Comparison of ENCODE assay signal across 8 mouse cellular contexts in genomic region chrX:73774168-73774760, GRCm38 (mm10). TPM values are rescaled to one million over a fixed set of nuclear protein-coding genes. Genes with fewer than 3 reads are reported as not detected.
DNase-seq lines count a peak whose midpoint lies in the region; ATAC-seq and TF ChIP-seq lines count a peak whose summit lies in the region.

Gene Srpk3, plus strand, starts transcription at chrX:73774405.

- no peak within 1 kb of the TSS for H3K9ac ChIP-seq in intestine, embryonic 14.5 days (ENCODE audit: low read length)
- H3K9ac ChIP-seq in intestine, postnatal 0 days (ENCODE audit: low read depth, low read length), result no peak within 1 kb of the TSS
- no peak within 1 kb of the TSS for H3K9ac ChIP-seq in kidney, postnatal 0 days (ENCODE audit: low read depth, low read length)

- ATAC-seq in intestine, embryonic 14.5 days (replicated peaks; ENCODE audit: low FRiP score, low TSS enrichment, low read depth), result peak; percentile 59
- no peak for ATAC-seq in intestine, postnatal 0 days
- peak; percentile 50 for ATAC-seq in kidney, postnatal 0 days (replicated peaks; ENCODE audit: low FRiP score, low read depth)

- no peak within 1 kb of the TSS for H3K4me3 ChIP-seq in intestine, embryonic 14.5 days (ENCODE audit: low read depth, low read length)
- H3K4me3 ChIP-seq in intestine, postnatal 0 days (ENCODE audit: low read depth, low read length), result no peak within 1 kb of the TSS
- H3K4me3 ChIP-seq in kidney, postnatal 0 days (replicated peaks; ENCODE audit: low read depth, low read length), result no peak within 1 kb of the TSS

- no peak for TF ChIP-seq CTCF in intestine, postnatal 0 days (IDR thresholded peaks at IDR 0.05; ENCODE audit: low read depth)
- TF ChIP-seq CTCF in kidney, postnatal 0 days (IDR thresholded peaks at IDR 0.05; ENCODE audit: low read depth), result no peak

- no peak within 1 kb of the TSS for H3K27ac ChIP-seq in intestine, embryonic 14.5 days (ENCODE audit: low read depth)
- no peak within 1 kb of the TSS for H3K27ac ChIP-seq in intestine, postnatal 0 days (ENCODE audit: low read depth, low read length)
- 0 out of 2 replicates have a peak within 1 kb of the TSS, but pooled peaks have one; percentile 28 for H3K27ac ChIP-seq in kidney, postnatal 0 days

- no peaks in the 10 kb centered on the region for H3K9me3 ChIP-seq in intestine, embryonic 14.5 days (ENCODE audit: control insufficient read depth, low read length)
- H3K9me3 ChIP-seq in intestine, postnatal 0 days (ENCODE audit: control insufficient read depth), result no peaks in the 10 kb centered on the region
- no peaks in the 10 kb centered on the region for H3K9me3 ChIP-seq in kidney, postnatal 0 days (replicated peaks; ENCODE audit: low read length)

- H3K4me2 ChIP-seq in intestine, embryonic 14.5 days (ENCODE audit: low read length), result no peak within 1 kb of the TSS
- H3K4me2 ChIP-seq in intestine, postnatal 0 days (replicated peaks; ENCODE audit: low read depth), result no peak within 1 kb of the TSS
- no peak within 1 kb of the TSS for H3K4me2 ChIP-seq in kidney, postnatal 0 days (ENCODE audit: low read length)

- peaks cover 13% of the 10 kb centered on the region for H3K36me3 ChIP-seq in intestine, embryonic 14.5 days (ENCODE audit: control insufficient read depth, insufficient read depth, low read length)
- peaks cover 9% of the 10 kb centered on the region for H3K36me3 ChIP-seq in intestine, postnatal 0 days (ENCODE audit: control insufficient read depth, insufficient read depth)
- peaks cover 4% of the 10 kb centered on the region; the same call in 1 of the 2 replicates for H3K36me3 ChIP-seq in kidney, postnatal 0 days (ENCODE audit: insufficient read depth, low read length)
- 0 out of 2 replicates have a peak, but pooled peaks cover 6% of the 10 kb centered on the region for H3K36me3 ChIP-seq in splenic B cell, adult 2 months (ENCODE audit: control insufficient read depth, insufficient read depth, low read length, poor library complexity, severe bottlenecking)

- 42% methylated on average over 9 of the region's 9 CpGs for WGBS in intestine, embryonic 14.5 days
- 39% methylated on average over 9 of the region's 9 CpGs for WGBS in intestine, postnatal 0 days
- WGBS in kidney, postnatal 0 days, result 53% methylated on average over 9 of the region's 9 CpGs

- no peaks in the 10 kb centered on the region for H3K27me3 ChIP-seq in intestine, embryonic 14.5 days (replicated peaks; ENCODE audit: control insufficient read depth, insufficient read depth, low read length)
- no peaks in the 10 kb centered on the region for H3K27me3 ChIP-seq in intestine, postnatal 0 days (replicated peaks; ENCODE audit: control insufficient read depth, insufficient read depth, low read length)
- H3K27me3 ChIP-seq in kidney, postnatal 0 days (ENCODE audit: insufficient read depth, low read length), result no peaks in the 10 kb centered on the region
- H3K27me3 ChIP-seq in splenic B cell, adult 2 months (ENCODE audit: control insufficient read depth, insufficient read depth, low read length, poor library complexity, severe bottlenecking), result no peaks in the 10 kb centered on the region

- H3K4me1 ChIP-seq in intestine, embryonic 14.5 days (replicated peaks; ENCODE audit: control insufficient read depth, insufficient read depth, low read length), result peaks cover 4% of the 10 kb centered on the region; the same call in 1 of the 2 replicates
- H3K4me1 ChIP-seq in intestine, postnatal 0 days (replicated peaks; ENCODE audit: control insufficient read depth, insufficient read depth, low read length), result no peaks in the 10 kb centered on the region
- no peaks in the 10 kb centered on the region for H3K4me1 ChIP-seq in kidney, postnatal 0 days (replicated peaks; ENCODE audit: insufficient read depth, low read length)

- peak; percentile 53 for DNase-seq in intestine, embryonic 14.5 days (ENCODE audit: low spot score)
- DNase-seq in B cell, adult 2 months, result peak; percentile 44 to 46
- DNase-seq in heart, adult 18-20 months, result peak; percentile 47 to 56
- DNase-seq in kidney, postnatal 0 days (ENCODE audit: low spot score), result peak; percentile 14
- DNase-seq in splenic B cell, adult 2 months (ENCODE audit: low read depth, low spot score), result peak; percentile 67
- no peak for DNase-seq in cerebellum, postnatal 4 days (ENCODE audit: low spot score in 2 of 2)
- DNase-seq in thymus, postnatal 10 days (ENCODE audit: low spot score in 2 of 2), result no peak

RNA-seq across cellular contexts. Expression of gene Srpk3, which starts in this region (rescaled TPM):
- polyA plus RNA-seq in intestine, embryonic 14.5 days (2014; fragmentation: Nextera tagmentation; extraction: Ambion mirVana), result 1.7 and 1.8 TPM in 2 replicates
- 0.90 and 1.3 TPM in 2 replicates for polyA plus RNA-seq in intestine, postnatal 0 days (2015; fragmentation: Nextera tagmentation; extraction: Ambion mirVana)
- total RNA-seq in heart, adult 18-20 months (2021), result 10 to 100 TPM; 23.9 to 26.0 TPM
- polyA plus RNA-seq in kidney, postnatal 0 days (2015; fragmentation: Nextera tagmentation; extraction: Ambion mirVana), result 2.4 TPM in 2 replicates

Comparison
In these comparisons a context has a peak if more than half of its experiments do, and no peak if none do; other contexts are left out.
1. DNase-seq: peak in intestine, embryonic 14.5 days (single experiment), B cell, adult 2 months (2 of 2), heart, adult 18-20 months (2 of 2), kidney, postnatal 0 days (single experiment) and splenic B cell, adult 2 months (single experiment); none in cerebellum, postnatal 4 days (0 of 2) and thymus, postnatal 10 days (0 of 2).